Mouse (Mus musculus) E14TG2a.4 (cell line): ENCODE measurements around the gene Ppm1m.

Source experiments
- H3K27me3 ChIP-seq: 2 replicates; pipeline ENCODE4 v1.6.1; 2014; ENCODE audit warnings: low read length, control low read depth; ENCODE audit not compliant: insufficient read depth
- H3K36me3 ChIP-seq: 2 replicates; pipeline ENCODE4 v1.6.1; 2014; ENCODE audit warnings: low read length, control low read depth; ENCODE audit not compliant: insufficient read depth
- H3K4me1 ChIP-seq: replicated peaks from 2 replicates; pipeline ENCODE4 v1.6.1; 2014; ENCODE audit warnings: low read depth, low read length, control low read depth
- H3K4me3 ChIP-seq: replicated peaks from 2 replicates; pipeline ENCODE4 v1.5.1; 2014; ENCODE audit warnings: mild to moderate bottlenecking, low read length
- H3K9me3 ChIP-seq: 2 replicates; pipeline ENCODE4 v1.6.1; 2014; ENCODE audit warnings: low read length, control low read depth
- CTCF ChIP-seq: conservative IDR thresholded peaks from 2 replicates; pipeline ENCODE4 v1.5.1; 2014; ENCODE audit warnings: low read length
- NANOG ChIP-seq: IDR thresholded peaks from 2 replicates; pipeline ENCODE4 v1.6.1; 2014; ENCODE audit warnings: borderline replicate concordance, low read length, mixed read lengths
- POU5F1 ChIP-seq: IDR thresholded peaks from 2 replicates; pipeline ENCODE4 v1.6.1; 2014; ENCODE audit warnings: low read length, borderline replicate concordance

Ppm1m gene

DNA sequence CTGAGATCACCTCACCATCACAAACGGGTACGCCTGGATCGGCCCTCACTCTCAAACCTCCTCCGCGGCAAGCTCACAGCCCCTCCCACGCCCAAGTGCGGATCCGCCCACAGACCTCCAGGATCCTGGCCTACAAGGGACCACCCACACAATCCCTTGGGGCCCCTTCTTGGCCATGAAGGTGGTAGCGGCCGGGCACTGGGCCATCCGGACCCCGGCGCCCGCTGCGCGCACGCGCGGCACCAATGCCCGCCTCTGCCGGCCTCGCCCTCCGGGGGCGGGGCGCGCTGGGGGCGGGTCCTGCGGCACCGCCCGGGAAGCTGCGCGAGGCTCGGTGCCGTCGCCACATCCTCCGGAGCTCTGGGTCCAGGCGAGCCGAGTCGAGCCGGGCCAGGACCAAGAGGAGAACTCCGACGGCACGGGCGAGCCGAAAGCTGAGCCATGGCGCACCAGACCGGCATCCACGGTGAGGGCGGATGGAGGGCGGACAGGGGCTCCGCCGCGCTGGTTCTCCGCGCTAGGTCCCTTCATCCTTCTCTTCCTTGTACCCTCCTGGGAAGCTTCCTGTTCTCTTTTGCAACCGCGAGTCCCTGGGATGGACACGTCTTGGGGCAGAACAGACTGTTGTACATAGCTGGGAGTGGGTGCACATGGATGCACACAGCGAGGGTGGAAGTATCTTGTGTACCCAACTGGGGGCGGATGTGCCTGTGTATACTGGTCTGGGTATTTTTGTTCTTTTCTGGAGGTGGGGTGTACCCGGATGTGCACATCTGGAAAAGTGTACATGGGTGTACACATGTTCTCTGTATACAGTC, 3.5 kb upstream of the Ppm1m start, which contains the start of gene Twf2:
TSS of gene Twf2 (plus strand) at position 290 of the 818 bp plus-strand sequence.
- H3K27me3 ChIP-seq, result no peaks in the 10 kb centered on the region
- H3K36me3 ChIP-seq, result peaks cover 38% of the 10 kb centered on the region
- H3K9me3 ChIP-seq, result no peaks in the 10 kb centered on the region
- peaks cover 78% of the 10 kb centered on the region for H3K4me1 ChIP-seq
- TF ChIP-seq POU5F1 (no peak), NANOG (no peak), CTCF (no peak)
- H3K4me3 ChIP-seq, result peak within 1 kb of the TSS; percentile 92

DNA sequence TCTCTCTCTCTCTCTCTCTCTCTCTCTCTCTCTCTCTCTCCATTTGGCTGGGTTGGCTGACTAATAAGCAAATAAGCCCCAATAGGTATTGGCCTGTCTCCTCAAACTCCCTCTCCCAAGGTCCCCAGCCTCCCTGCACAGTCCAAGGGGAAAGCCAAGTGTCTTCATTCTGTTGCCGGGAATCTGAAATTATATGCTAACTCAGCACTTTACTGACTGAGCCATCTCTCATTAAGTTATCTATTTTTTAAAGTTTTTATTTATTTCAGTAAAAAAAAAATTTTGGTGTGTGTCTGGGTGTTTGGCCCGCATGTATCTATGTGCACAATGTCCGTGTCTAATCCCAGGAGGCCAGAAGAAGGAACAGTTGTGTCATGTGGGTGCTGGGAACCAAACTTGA, 2.3 kb upstream of the Ppm1m start:
- peaks cover 40% of the 10 kb centered on the region for H3K36me3 ChIP-seq
- no peaks in the 10 kb centered on the region; the same call in 1 of the 2 replicates for H3K27me3 ChIP-seq
- peak overlapping the region; percentile 92 for H3K4me3 ChIP-seq
- TF ChIP-seq NANOG (no peak), POU5F1 (no peak), CTCF (no peak)
- no peaks in the 10 kb centered on the region for H3K9me3 ChIP-seq
- peaks cover 80% of the 10 kb centered on the region for H3K4me1 ChIP-seq

DNA sequence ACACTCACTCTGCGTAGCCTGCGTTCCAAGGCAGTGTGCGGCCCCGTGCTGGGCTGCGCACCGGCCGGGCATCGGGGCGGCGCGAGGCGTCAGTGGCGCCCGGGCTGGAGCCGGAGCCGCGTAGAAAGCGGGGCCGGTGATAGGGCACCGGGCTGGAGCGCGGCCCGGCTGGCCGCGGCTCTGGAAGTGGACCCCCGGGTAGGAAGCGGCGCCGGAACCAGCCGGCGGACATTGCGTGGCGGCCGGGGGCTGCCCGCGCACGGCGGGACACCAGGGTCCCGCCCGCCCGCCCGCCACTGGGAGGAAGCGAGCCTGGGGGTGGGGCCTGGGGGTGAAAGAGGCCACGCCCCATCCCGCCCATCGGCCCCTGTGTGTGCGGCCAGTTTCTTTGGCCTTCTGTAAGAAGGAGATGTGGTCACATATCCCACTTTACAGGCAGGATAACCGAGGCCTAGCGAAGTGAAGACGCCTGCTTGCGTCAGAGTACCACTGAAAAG, 536 bp downstream of the Ppm1m start:
- Histone ChIP-seq H3K9me3 (peaks cover 5% of the 10 kb centered on the region), H3K4me3 (peak overlapping the region; percentile 84), H3K27me3 (no peaks in the 10 kb centered on the region; the same call in 1 of the 2 replicates), H3K4me1 (peaks cover 57% of the 10 kb centered on the region), H3K36me3 (peaks cover 42% of the 10 kb centered on the region)
- TF ChIP-seq POU5F1 (no peak), NANOG (no peak), CTCF (no peak)

GRCm38 (mm10) chr9:106197732-106198131, 1.8 kb downstream of the Ppm1m start:
- Histone ChIP-seq H3K4me3 (peak overlapping the region; percentile 84), H3K36me3 (peaks cover 50% of the 10 kb centered on the region), H3K4me1 (peaks cover 59% of the 10 kb centered on the region), H3K27me3 (no peaks in the 10 kb centered on the region; the same call in 1 of the 2 replicates), H3K9me3 (peaks cover 5% of the 10 kb centered on the region)
- TF ChIP-seq CTCF, result no peak
- no peak for TF ChIP-seq POU5F1
- no peak for TF ChIP-seq NANOG

GRCm38 (mm10) chr9:106197081-106197713, 2.3 kb downstream of the Ppm1m start:
- H3K36me3 ChIP-seq, result peaks cover 55% of the 10 kb centered on the region
- peaks cover 5% of the 10 kb centered on the region for H3K9me3 ChIP-seq
- no peaks in the 10 kb centered on the region; the same call in 1 of the 2 replicates for H3K27me3 ChIP-seq
- H3K4me3 ChIP-seq, result peak overlapping the region; percentile 84; the same call in 1 of the 2 replicates
- peaks cover 62% of the 10 kb centered on the region for H3K4me1 ChIP-seq
- no peak for TF ChIP-seq NANOG
- no peak for TF ChIP-seq CTCF

DNA sequence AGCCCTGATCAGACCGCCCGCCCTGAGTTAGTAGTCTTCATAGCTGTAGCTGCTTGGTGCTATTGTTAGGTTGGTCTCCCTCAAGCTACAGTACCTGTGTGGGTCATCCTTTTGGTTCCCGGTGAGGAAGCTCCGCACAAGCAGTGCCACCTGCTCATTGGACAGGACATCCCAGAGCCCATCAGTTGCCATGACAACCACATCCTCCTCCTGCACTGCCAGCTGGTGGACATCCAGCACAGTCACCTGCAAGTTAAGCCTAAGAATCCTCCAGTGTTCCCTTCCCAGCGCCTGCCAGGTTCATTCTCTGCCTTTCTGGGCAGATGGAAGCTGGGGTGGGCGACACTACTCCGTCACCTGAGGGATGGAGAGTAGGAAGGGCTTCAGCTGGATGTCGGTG, 3.9 kb downstream of the Ppm1m start:
- H3K4me1 ChIP-seq, result peaks cover 68% of the 10 kb centered on the region
- peaks cover 70% of the 10 kb centered on the region for H3K36me3 ChIP-seq
- no peaks in the 10 kb centered on the region; the same call in 1 of the 2 replicates for H3K27me3 ChIP-seq
- H3K4me3 ChIP-seq, result no peak overlapping the region
- peaks cover 5% of the 10 kb centered on the region for H3K9me3 ChIP-seq
- TF ChIP-seq CTCF (no peak), POU5F1 (no peak), NANOG (no peak)

- Histone ChIP-seq H3K4me3 (no peak overlapping the region), H3K27me3 (no peaks in the 10 kb centered on the region; the same call in 1 of the 2 replicates), H3K4me1 (peaks cover 68% of the 10 kb centered on the region), H3K36me3 (peaks cover 86% of the 10 kb centered on the region), H3K9me3 (peaks cover 5% of the 10 kb centered on the region)
- no peak for TF ChIP-seq NANOG
- no peak for TF ChIP-seq POU5F1
- TF ChIP-seq CTCF, result no peak
These were observed 5.4 kb downstream of the Ppm1m start for GRCm38 (mm10) chr9:106193930-106194807.
